Mouse (Mus musculus): Measurements from ENCODE around the gene Tiam1. TPM values are rescaled to one million over a fixed set of nuclear protein-coding genes. Genes with fewer than 3 reads are reported as not detected.

Gene Tiam1
- total RNA-seq, 2 experiments from 2014 or later = 4.6 to 10.5 TPM

DNA sequence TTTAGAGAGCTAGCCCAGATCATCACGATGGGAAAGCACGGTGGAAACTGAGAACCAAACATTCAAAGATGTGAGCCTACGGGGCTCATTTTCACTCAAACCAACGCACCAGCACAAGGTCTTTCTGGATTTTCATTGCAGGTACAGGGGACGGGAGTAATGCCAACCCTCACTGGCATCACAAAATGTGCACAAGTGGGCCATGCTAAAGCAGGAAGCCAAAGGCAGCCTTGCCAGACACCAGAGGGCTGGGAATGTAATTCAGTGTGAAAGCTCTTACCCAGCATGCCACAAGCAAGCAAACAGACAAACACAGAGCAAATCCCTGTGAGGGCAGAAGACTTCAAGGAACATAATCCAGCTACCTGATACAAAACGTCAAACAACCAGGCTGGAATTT lies 320.7 kb downstream of the Tiam1 start:
- DNase-seq = no peak
- intact Hi-C loops (cut with DNase I) = no loop called here

DNA sequence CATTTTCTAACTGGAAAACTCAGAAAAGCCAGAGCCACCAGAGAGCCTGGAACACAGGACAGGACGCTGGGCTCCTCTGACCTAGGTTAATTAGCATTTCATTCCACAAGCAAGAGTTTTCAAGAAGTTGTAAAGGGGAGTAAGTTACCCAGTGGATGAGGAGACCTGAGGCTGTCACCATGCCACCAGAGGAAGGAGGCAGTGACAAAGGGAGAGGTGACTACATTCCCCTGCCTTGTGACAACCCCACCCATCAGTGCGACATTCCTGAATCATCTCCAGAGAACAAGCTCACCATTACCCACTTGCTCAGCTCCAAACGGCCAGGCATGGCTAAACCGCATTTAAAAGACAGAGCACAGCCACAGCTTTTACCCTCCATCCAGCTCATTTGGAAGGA lies 324.9 kb downstream of the Tiam1 start:
- DNase-seq = no peak
- intact Hi-C loops (cut with DNase I) = no loop called here

- intact Hi-C loops (cut with DNase I) = no loop called here
- no peak for DNase-seq
Observed at GRCm38 (mm10) chr16:89817861-89818630, 325.5 kb downstream of the Tiam1 start.

- no peak for DNase-seq
- intact Hi-C loops (cut with DNase I) = no loop called here
Observed at GRCm38 (mm10) chr16:89817301-89817700, 326.3 kb downstream of the Tiam1 start.

DNA sequence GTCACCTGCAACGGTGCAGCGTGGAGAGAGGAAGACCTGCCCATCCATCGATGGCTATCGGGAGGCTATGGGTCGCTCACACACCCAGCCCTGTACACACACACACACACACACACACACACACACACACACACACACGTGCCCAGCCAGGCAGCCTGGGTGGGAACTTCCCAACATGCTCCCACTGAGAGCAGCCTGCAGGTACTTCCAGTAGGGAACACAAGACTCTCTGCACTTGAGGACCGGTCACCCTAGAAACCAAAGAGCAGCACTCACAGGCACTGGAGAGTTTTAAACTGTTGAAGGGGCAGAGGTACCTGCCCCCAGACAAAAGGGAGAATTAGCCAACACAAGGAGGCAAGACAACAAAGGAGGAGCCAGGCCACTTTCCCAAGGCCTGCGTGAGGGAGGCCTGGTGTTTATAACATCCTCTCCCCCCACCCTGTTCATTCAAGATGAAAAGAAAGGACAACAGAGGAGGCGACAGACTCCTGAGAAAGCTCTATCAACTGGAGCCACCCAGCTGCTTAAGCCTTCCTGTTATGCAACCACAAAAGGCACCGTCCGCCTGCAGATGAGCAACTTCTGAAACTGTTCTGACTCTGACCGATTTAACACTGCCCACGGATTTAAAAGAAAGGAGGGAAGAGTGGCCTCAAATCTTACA lies 326.9 kb downstream of the Tiam1 start:
- intact Hi-C loops (cut with DNase I) = no loop called here
- DNase-seq = no peak

DNA sequence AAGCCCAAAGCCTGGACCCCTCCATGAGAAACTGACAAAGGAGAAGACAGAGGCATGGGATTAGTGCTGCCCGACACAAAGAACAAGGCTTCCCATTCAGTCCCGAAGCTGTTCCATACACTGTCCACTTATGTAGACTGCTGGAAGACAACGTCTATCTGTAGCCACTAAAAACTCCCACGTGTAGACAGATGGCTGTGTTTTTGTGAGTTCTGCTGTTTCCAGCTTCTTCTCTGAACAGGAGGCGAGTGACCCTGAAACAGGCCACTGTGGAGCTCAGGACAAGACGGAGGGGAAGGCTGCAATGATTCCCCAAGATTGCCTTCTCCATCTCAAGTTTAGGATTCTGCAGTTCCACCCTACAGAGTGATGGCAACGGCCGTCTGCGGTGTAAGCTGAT lies 330.0 kb downstream of the Tiam1 start:
- intact Hi-C loops (cut with DNase I) = no loop called here
- no peak for DNase-seq

- intact Hi-C loops (cut with DNase I) = no loop called here
Observed at GRCm38 (mm10) chr16:89812891-89813290, 330.7 kb downstream of the Tiam1 start.

GRCm38 (mm10) chr16:89810398-89810797 lies 333.2 kb downstream of the Tiam1 start:
- intact Hi-C loops (cut with DNase I) = no loop called here
- no peak for DNase-seq

More at GRCm38 (mm10) chr16:89812891-89813290, 330.7 kb downstream of the Tiam1 start:
- DNase-seq = no peak

DNA sequence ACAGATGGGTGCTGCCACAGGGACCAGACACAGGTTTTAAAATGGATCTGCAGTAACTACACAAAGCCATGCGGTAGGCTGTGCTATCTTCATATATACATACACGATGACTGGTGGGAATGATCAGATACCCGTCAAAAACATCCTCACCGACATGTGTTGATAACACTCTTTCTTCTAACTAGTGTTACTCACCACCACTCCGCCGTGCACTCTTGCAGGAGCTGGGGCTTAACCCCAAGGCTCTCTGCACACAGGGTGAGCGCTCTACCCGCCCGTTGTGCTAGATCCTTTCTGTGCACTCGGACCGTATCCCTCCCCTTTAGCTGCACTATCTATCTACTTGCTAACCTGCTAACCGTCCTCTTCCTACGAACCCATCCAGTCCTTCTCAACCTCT lies 335.4 kb downstream of the Tiam1 start:
- intact Hi-C loops (cut with DNase I) = no loop called here
- no peak for DNase-seq

- intact Hi-C loops (cut with DNase I) = no loop called here
- no peak for DNase-seq
Observed at GRCm38 (mm10) chr16:89805946-89806345, 337.6 kb downstream of the Tiam1 start.

GRCm38 (mm10) chr16:89805210-89805609 lies 338.4 kb downstream of the Tiam1 start:
- intact Hi-C loops (cut with DNase I) = no loop called here
- no peak for DNase-seq

- DNase-seq = no peak
Observed at GRCm38 (mm10) chr16:89801493-89801892, 342.1 kb downstream of the Tiam1 start.

GRCm38 (mm10) chr16:89799772-89800171 lies 343.8 kb downstream of the Tiam1 start:
- intact Hi-C loops (cut with DNase I) = no loop called here

More at GRCm38 (mm10) chr16:89801493-89801892, 342.1 kb downstream of the Tiam1 start:
- intact Hi-C loops (cut with DNase I) = no loop called here

GRCm38 (mm10) chr16:89796566-89796965 lies 347.0 kb downstream of the Tiam1 start:
- intact Hi-C loops (cut with DNase I) = no loop called here

More at GRCm38 (mm10) chr16:89799772-89800171, 343.8 kb downstream of the Tiam1 start:
- DNase-seq = no peak

GRCm38 (mm10) chr16:89789792-89790434 lies 353.7 kb downstream of the Tiam1 start:
- intact Hi-C loops (cut with DNase I) = no loop called here
- no peak for DNase-seq

More at GRCm38 (mm10) chr16:89796566-89796965, 347.0 kb downstream of the Tiam1 start:
- DNase-seq = no peak

DNA sequence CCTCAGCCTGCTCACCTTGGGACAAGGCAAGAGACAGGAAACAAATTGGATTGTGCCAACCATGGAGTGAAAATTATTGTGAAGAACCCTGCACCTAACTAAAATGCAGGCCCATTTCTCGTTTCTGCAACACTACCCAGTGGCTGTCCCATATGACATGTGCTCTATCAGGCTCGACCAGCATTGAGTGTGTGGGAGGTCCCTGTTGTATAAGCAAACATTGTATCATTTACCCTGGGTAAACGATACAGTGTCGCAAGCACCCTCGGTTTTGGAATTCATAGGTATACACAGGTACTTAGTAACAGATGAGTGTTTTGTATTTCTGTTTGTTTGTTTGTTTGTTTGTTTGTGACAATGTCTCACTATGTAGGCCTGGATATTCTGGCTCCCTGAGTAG lies 357.8 kb downstream of the Tiam1 start:
- intact Hi-C loops (cut with DNase I) = no loop called here
- DNase-seq = no peak

- no peak for DNase-seq
- intact Hi-C loops (cut with DNase I) = loop anchor here (5.0 kb wide), 1 partner anchor 388 kb away; no protein-coding TSS in a partner anchor
Observed at GRCm38 (mm10) chr16:89779705-89780104, 363.9 kb downstream of the Tiam1 start.

GRCm38 (mm10) chr16:89777450-89777849 lies 366.1 kb downstream of the Tiam1 start:
- no peak for DNase-seq
- intact Hi-C loops (cut with DNase I) = loop anchor here (5.0 kb wide), 1 partner anchor 390 kb away; no protein-coding TSS in a partner anchor

- no peak for DNase-seq
- intact Hi-C loops (cut with DNase I) = loop anchor here (1.0 to 5.0 kb wide), 2 partner anchors 57 to 408 kb away; no protein-coding TSS in a partner anchor
Observed at GRCm38 (mm10) chr16:89774553-89774913, 369.0 kb downstream of the Tiam1 start.

GRCm38 (mm10) chr16:89773657-89774552 lies 369.7 kb downstream of the Tiam1 start:
- intact Hi-C loops (cut with DNase I) = loop anchor here (1.0 to 5.0 kb wide), 2 partner anchors 57 to 408 kb away; no protein-coding TSS in a partner anchor
- DNase-seq = peak; percentile 80 to 82
